Mouse (Mus musculus) forebrain, embryonic 16.5 days (tissue): ENCODE measurements at regions not wholly inside any gene's neighbourhood (a gene's known extent, or its start where the extent isn't known, plus 50 kb on each side); places are given as distances from the start of the nearest gene placed in this dataset.

ENCODE experiments used
- ATAC-seq: fragments of 200-750 bp; cut with Nextera tagmentation; 2 replicates; pipeline ENCODE4 v1.8.0; 2017; ENCODE audit warnings: mild to moderate bottlenecking, moderate library complexity
- H3K27ac ChIP-seq: fragments of 300-500 bp; sonication (generic); 2 replicates; pipeline ENCODE4 v1.5.1; 2014; ENCODE audit warnings: low read length, control low read depth
- H3K27me3 ChIP-seq: fragments of 300-500 bp; sonication (generic); replicated peaks from 2 replicates; pipeline ENCODE4 v1.6.1; 2014; ENCODE audit warnings: low read length; ENCODE audit not compliant: control insufficient read depth, insufficient read depth
- H3K36me3 ChIP-seq: fragments of 300-500 bp; sonication (generic); 2 replicates; pipeline ENCODE4 v1.6.1; 2014; ENCODE audit not compliant: control insufficient read depth, insufficient read depth
- H3K4me1 ChIP-seq: fragments of 300-500 bp; sonication (generic); replicated peaks from 2 replicates; pipeline ENCODE4 v1.6.1; 2014; ENCODE audit warnings: low read length; ENCODE audit not compliant: control insufficient read depth, insufficient read depth
- H3K4me2 ChIP-seq: fragments of 300-500 bp; sonication (generic); 2 replicates; pipeline ENCODE4 v1.6.1; 2014; ENCODE audit warnings: mild to moderate bottlenecking, low read length, control low read depth
- H3K4me3 ChIP-seq: fragments of 300-500 bp; sonication (generic); replicated peaks from 2 replicates; pipeline ENCODE4 v1.5.1; 2014; ENCODE audit warnings: mild to moderate bottlenecking, low read length, control low read depth
- H3K9ac ChIP-seq: fragments of 300-500 bp; sonication (generic); replicated peaks from 2 replicates; pipeline ENCODE4 v1.6.1; 2014; ENCODE audit warnings: low read depth, low read length, control low read depth
- H3K9me3 ChIP-seq: fragments of 300-500 bp; sonication (generic); 2 replicates; pipeline ENCODE4 v1.6.1; 2016; ENCODE audit warnings: low read length; ENCODE audit not compliant: control insufficient read depth
- WGBS: fragments of 180-500 bp; shearing (Covaris S2); extraction: QIAGEN DNeasy Blood & Tissue Kit; methylation state at CpG from one replicate; pipeline ENCODE4 v1.1.7; 2014; 5-methylcytosine and 5-hydroxymethylcytosine counted together

- Histone ChIP-seq H3K9ac (no peak overlapping the region), H3K9me3 (no peaks in the 10 kb centered on the region), H3K4me1 (no peaks in the 10 kb centered on the region), H3K27ac (no peak overlapping the region), H3K36me3 (no peaks in the 10 kb centered on the region), H3K4me2 (no peak overlapping the region), H3K4me3 (no peak overlapping the region), H3K27me3 (no peaks in the 10 kb centered on the region)
- WGBS: 87% methylated on average over 3 of the region's 3 CpGs
- ATAC-seq: no peak
Observed at GRCm38 (mm10) chr7:93646658-93647057, 567.0 kb downstream of the Fam181b start.

GRCm38 (mm10) chr7:93665805-93666204 is 586.1 kb downstream of the Fam181b start:
- Histone ChIP-seq H3K27me3 (no peaks in the 10 kb centered on the region), H3K4me3 (no peak overlapping the region), H3K9me3 (no peaks in the 10 kb centered on the region), H3K27ac (no peak overlapping the region), H3K36me3 (no peaks in the 10 kb centered on the region), H3K4me2 (no peak overlapping the region), H3K4me1 (no peaks in the 10 kb centered on the region), H3K9ac (no peak overlapping the region)
- ATAC-seq: 0 out of 2 replicates have a peak, but pooled peaks have one; percentile 43
- 47% methylated on average over 2 of the region's 2 CpGs for WGBS

- WGBS: 36% methylated on average over 3 of the region's 3 CpGs
- Histone ChIP-seq H3K9ac (no peak overlapping the region), H3K4me2 (no peak overlapping the region), H3K27me3 (no peaks in the 10 kb centered on the region), H3K9me3 (no peaks in the 10 kb centered on the region), H3K4me3 (no peak overlapping the region), H3K27ac (no peak overlapping the region), H3K36me3 (no peaks in the 10 kb centered on the region), H3K4me1 (no peaks in the 10 kb centered on the region)
- peak; percentile 78 for ATAC-seq
Observed at GRCm38 (mm10) chr7:93671827-93672226, 592.2 kb downstream of the Fam181b start.

GRCm38 (mm10) chr7:93672496-93672895 is 592.8 kb downstream of the Fam181b start:
- H3K4me3 ChIP-seq: no peak overlapping the region
- no peaks in the 10 kb centered on the region for H3K27me3 ChIP-seq
- H3K9ac ChIP-seq: no peak overlapping the region
- 0 out of 2 replicates have a peak, but pooled peaks have one; percentile 45 for ATAC-seq
- no peaks in the 10 kb centered on the region for H3K4me1 ChIP-seq
- peak overlapping the region; percentile 47 for H3K27ac ChIP-seq
- no peak overlapping the region for H3K4me2 ChIP-seq
- H3K36me3 ChIP-seq: no peaks in the 10 kb centered on the region
- H3K9me3 ChIP-seq: no peaks in the 10 kb centered on the region
- WGBS: 68% methylated on average over 1 of the region's 1 CpGs
